Comparison of ENCODE assay signal across 11 mouse cellular contexts in genomic region chr7:98185326-98185725, GRCm38 (mm10). TPM values are rescaled to one million over a fixed set of nuclear protein-coding genes. Genes with fewer than 3 reads are reported as not detected.
DNase-seq lines count a peak whose midpoint lies in the region; ATAC-seq and TF ChIP-seq lines count a peak whose summit lies in the region.
"Had no signal": no experiment of that assay in that cellular context is flagged by ENCODE, and none has a peak within 500 bp of the region (broad histone marks: within the 10 kb centered on the region; RNA-seq: fewer than 3 reads in every experiment).

No protein-coding gene starts in this region.

- peak overlapping the region; percentile 72; the same call in 1 of the 2 replicates for H3K27ac ChIP-seq in cortical plate, adult 2 months (ENCODE audit: insufficient read depth, low read length)
- peak overlapping the region; percentile 68 for H3K27ac ChIP-seq in hindbrain, embryonic 12.5 days
- no peak overlapping the region for H3K27ac ChIP-seq in intestine, postnatal 0 days (ENCODE audit: low read depth, low read length)
- H3K27ac ChIP-seq: limb, embryonic 12.5 days had no signal

- no peak for TF ChIP-seq CTCF in cortical plate, adult 2 months (IDR thresholded peaks at IDR 0.05; ENCODE audit: extremely low read depth, insufficient read depth, low read length)
- no peak for TF ChIP-seq CTCF in intestine, postnatal 0 days (IDR thresholded peaks at IDR 0.05; ENCODE audit: low read depth)

- peak; percentile 44 for DNase-seq in layer of hippocampus, adult 11-12 months (ENCODE audit: low spot score)
- no peak for DNase-seq in layer of hippocampus, adult 9-10 months (ENCODE audit: low spot score)
- DNase-seq in kidney, postnatal 36 days = peak; percentile 53 to 59
- no peak for DNase-seq in T-cell, adult 2 months (ENCODE audit: low spot score)
- no peak for DNase-seq in ovary, postnatal 14 days (ENCODE audit: low spot score)
- DNase-seq: adrenal gland, postnatal 10 days; lung, postnatal 4 days had no signal

- no peak overlapping the region for H3K4me3 ChIP-seq in cortical plate, adult 2 months (ENCODE audit: insufficient read depth, low read length)
- no peak overlapping the region for H3K4me3 ChIP-seq in hindbrain, embryonic 12.5 days
- no peak overlapping the region for H3K4me3 ChIP-seq in intestine, postnatal 0 days (ENCODE audit: low read depth, low read length)
- H3K4me3 ChIP-seq: limb, embryonic 12.5 days had no signal

- H3K36me3 ChIP-seq in hindbrain, embryonic 12.5 days = no peaks in the 10 kb centered on the region
- H3K36me3 ChIP-seq in intestine, postnatal 0 days (ENCODE audit: control insufficient read depth, insufficient read depth) = no peaks in the 10 kb centered on the region
- H3K36me3 ChIP-seq: limb, embryonic 12.5 days had no signal

- whole genome bisulfite sequencing in hindbrain, embryonic 12.5 days = 71% methylated on average over 6 of the region's 6 CpGs
- WGBS in intestine, postnatal 0 days = 83% methylated on average over 6 of the region's 6 CpGs

- no peak overlapping the region for H3K9ac ChIP-seq in hindbrain, embryonic 12.5 days
- no peak overlapping the region for H3K9ac ChIP-seq in intestine, postnatal 0 days (ENCODE audit: low read depth, low read length)
- H3K9ac ChIP-seq: limb, embryonic 12.5 days had no signal

- H3K27me3 ChIP-seq in hindbrain, embryonic 12.5 days = peaks cover 22% of the 10 kb centered on the region
- H3K27me3 ChIP-seq in intestine, postnatal 0 days (replicated peaks; ENCODE audit: control insufficient read depth, insufficient read depth, low read length) = no peaks in the 10 kb centered on the region

- no peak overlapping the region for H3K4me2 ChIP-seq in hindbrain, embryonic 12.5 days (replicated peaks)
- H3K4me2 ChIP-seq in intestine, postnatal 0 days (replicated peaks; ENCODE audit: low read depth) = no peak overlapping the region
- H3K4me2 ChIP-seq: limb, embryonic 12.5 days had no signal

- no peak for TF ChIP-seq POLR2A in cortical plate, adult 2 months (IDR thresholded peaks at IDR 0.05; ENCODE audit: extremely low read depth, insufficient read depth, low read length)

- H3K9me3 ChIP-seq in hindbrain, embryonic 12.5 days (replicated peaks) = no peaks in the 10 kb centered on the region
- no peaks in the 10 kb centered on the region for H3K9me3 ChIP-seq in intestine, postnatal 0 days (ENCODE audit: control insufficient read depth)
- H3K9me3 ChIP-seq: limb, embryonic 12.5 days had no signal

- ATAC-seq in hindbrain, embryonic 12.5 days (ENCODE audit: low FRiP score) = no peak
- no peak for ATAC-seq in intestine, postnatal 0 days

- peaks cover 3% of the 10 kb centered on the region; the same call in 1 of the 2 replicates for H3K4me1 ChIP-seq in cortical plate, adult 2 months (ENCODE audit: control insufficient read depth, insufficient read depth, low read length)
- H3K4me1 ChIP-seq in hindbrain, embryonic 12.5 days = peaks cover 21% of the 10 kb centered on the region
- H3K4me1 ChIP-seq in intestine, postnatal 0 days (replicated peaks; ENCODE audit: control insufficient read depth, insufficient read depth, low read length) = no peaks in the 10 kb centered on the region
- H3K4me1 ChIP-seq: limb, embryonic 12.5 days had no signal

RNA-seq across cellular contexts. Expression of gene Capn5, which starts 7.3 kb away (rescaled TPM):
- polyA plus RNA-seq in cortical plate, adult 2 months (2012; rRNA removed) = 36.1 and 36.5 TPM in 2 replicates
- 12.3 and 12.7 TPM in 2 replicates for polyA plus RNA-seq in hindbrain, embryonic 12.5 days (2016; fragmentation: Nextera tagmentation; extraction: Ambion mirVana)
- 3.3 and 3.4 TPM in 2 replicates for polyA plus RNA-seq in intestine, postnatal 0 days (2015; fragmentation: Nextera tagmentation; extraction: Ambion mirVana)

RNA-seq across cellular contexts. Expression of gene B3gnt6, which starts 14.0 kb away (rescaled TPM):
- polyA plus RNA-seq in cortical plate, adult 2 months (2012; rRNA removed) = 0.40 and 0.61 TPM in 2 replicates
- polyA plus RNA-seq in hindbrain, embryonic 12.5 days (2016; fragmentation: Nextera tagmentation; extraction: Ambion mirVana) = 0.09 TPM in 1 of 2 replicates, not detected in the other
- polyA plus RNA-seq in intestine, postnatal 0 days (2015; fragmentation: Nextera tagmentation; extraction: Ambion mirVana) = 0.08 and 0.21 TPM in 2 replicates
- polyA plus RNA-seq: limb, embryonic 12.5 days had no signal

RNA-seq across cellular contexts. Expression of gene Omp, which starts 40.0 kb away (rescaled TPM):
- polyA plus RNA-seq in cortical plate, adult 2 months (2012; rRNA removed) = 0.33 and 0.34 TPM in 2 replicates
- polyA plus RNA-seq in hindbrain, embryonic 12.5 days (2016; fragmentation: Nextera tagmentation; extraction: Ambion mirVana) = 0.28 and 0.73 TPM in 2 replicates
- polyA plus RNA-seq in intestine, postnatal 0 days (2015; fragmentation: Nextera tagmentation; extraction: Ambion mirVana) = 0.10 and 0.26 TPM in 2 replicates

Comparison
In these comparisons a context has a peak if more than half of its experiments do, and no peak if none do; other contexts are left out.
1. DNase-seq: peak in layer of hippocampus, adult 11-12 months (single experiment) and kidney, postnatal 36 days (2 of 2); none in layer of hippocampus, adult 9-10 months (single experiment), T-cell, adult 2 months (single experiment) and ovary, postnatal 14 days (single experiment).